Mouse (Mus musculus) erythroblast, embryonic 14.5 days (primary cell): ENCODE results near the gene Ptprd.

ENCODE experiments used
- GATA1 ChIP-seq: IDR thresholded peaks from 2 replicates; pipeline ENCODE4 v1.6.1; 2012; ENCODE audit warnings: low read length, inconsistent platforms, mixed read lengths
- TAL1 ChIP-seq: IDR thresholded peaks from 3 replicates; pipeline ENCODE4 v1.6.1; 2012; ENCODE audit warnings: low read length, inconsistent platforms, mixed read lengths

- TF ChIP-seq TAL1 (no peak), GATA1 (no peak)
Observed at GRCm38 (mm10) chr4:76459621-76460020, 1752.1 kb downstream of the Ptprd start.
